Mouse (Mus musculus) ovary, adult 18-20 months (tissue): ENCODE measurements around the gene Clcn6.
"Not testable (repeated sequence)": the region's sequence is repeated elsewhere in the genome, so short reads cannot be mapped to it uniquely, and the experiment has no call there.

Experiments
- DNase-seq: peaks from one replicate; pipeline ENCODE4 v3.0.0; 2022; ENCODE audit warnings: low spot score, mixed read lengths

Gene Clcn6

DNA sequence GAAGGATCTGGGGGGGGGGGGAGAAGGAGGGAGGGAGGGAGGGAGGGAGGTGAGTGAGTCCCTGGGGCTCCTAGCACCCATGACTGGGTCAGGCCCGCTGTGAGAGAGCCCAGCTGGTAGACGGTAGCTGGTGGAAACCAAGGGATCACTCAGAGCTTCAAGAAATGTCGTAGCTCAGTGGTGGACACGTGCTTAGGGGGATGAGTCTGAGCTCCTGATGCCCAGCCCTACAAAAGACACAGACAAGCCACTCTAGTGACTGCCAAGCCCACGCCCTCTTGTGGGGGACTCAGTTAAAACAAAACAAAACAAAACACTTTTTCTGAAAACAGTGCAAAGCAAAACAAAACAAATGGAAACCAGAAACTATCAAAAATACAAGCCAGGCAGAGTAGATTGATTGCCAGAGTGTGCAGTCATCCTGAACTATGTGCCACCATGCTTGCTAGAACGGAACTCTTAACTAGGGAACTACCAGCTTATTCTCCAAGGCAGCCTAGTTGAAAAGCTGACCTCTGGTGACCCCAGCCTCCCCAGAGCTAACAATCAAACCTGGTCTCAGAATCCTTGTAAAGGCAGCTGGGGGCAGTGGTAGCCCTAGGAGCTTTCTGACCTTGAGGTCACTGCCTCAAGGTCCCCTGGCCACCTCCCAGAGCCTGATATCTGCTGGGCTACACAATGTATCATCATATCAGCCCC, 27.2 kb upstream of the Clcn6 start:
- DNase-seq, result no peak

DNA sequence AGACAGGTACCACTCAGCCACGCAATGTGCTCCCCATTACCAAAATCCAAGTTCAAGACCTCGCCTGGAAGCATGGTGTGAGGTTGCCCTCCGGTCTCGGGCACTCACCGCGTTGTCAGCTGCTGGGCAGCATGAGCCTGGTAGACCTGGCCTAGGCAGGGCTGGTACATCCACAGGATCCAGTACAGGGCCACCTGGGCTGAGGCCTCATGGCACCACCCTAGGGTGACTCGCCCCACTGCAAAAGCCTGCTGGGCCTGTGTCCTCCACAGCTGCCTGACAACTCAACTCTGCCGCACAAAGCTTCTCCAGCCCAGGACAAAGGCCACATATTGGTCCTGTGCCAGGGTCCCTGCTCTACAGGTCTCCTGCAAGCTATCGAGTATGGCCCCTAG, 22.5 kb upstream of the Clcn6 start:
- DNase-seq, result no peak

DNA sequence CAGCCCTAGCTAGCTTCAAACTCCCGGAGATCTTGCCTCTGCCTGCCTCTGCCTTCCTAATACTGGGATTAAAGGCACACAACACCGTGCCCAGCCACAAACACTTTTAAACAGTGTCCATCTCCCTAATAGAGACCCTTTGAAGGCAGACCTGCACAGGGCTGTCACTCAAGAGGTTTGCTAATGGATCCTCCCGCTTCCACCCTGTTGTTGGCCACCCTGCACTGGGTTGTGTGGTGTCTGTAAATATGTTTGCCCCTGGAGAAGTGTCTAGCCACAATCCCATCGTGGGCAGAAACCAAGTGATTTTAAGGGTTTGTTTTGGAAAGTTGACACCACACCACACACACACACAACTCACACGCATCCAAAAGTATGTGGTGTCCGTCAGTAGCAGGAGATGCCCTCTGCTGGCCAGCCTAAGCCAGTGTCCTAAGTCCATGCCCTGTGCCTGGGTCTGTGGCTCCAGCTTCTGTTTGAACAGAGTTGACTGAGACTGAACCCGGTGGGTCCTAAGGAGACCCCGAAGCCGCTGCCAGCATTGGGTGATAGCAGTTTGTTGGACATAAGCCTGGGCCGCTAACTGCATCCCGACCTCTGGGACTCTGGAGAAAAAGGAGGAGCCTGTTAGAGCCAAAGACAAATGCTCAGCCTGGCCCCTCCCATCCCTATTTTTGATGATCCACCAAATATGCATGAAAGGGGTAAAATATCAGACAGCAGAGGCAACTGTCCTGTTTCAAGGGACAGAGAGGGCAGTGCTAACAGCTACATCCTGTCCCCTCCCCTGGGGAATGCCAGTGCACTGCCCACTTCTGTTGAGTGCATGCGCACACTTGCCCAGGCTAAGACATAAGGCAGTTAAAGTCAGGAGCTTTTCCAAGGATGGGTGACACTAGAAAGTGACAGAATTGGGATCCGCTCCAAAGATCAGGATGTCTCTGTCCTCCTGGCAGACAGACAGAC, 21.8 kb upstream of the Clcn6 start:
- no peak for DNase-seq

DNA sequence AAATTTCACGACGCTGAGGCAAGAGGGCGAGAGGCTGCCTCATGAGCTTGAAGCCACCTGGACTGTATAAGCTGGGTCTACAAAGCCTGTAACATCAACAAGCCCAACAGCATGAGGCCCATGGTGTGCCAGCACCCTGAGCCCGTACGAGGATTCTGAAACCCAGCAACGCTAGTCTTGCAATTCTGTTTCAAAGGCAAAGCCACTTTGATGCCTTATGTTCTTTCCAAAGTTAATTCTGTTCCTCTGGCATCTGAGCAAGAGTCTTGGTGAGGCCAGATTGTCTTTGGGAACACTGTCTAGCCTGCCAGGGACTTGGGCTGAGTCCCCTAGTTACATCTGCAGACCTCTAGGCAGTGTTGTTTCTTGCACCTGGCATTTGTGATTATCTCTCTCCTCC, 20.4 kb upstream of the Clcn6 start:
- DNase-seq, result no peak

DNA sequence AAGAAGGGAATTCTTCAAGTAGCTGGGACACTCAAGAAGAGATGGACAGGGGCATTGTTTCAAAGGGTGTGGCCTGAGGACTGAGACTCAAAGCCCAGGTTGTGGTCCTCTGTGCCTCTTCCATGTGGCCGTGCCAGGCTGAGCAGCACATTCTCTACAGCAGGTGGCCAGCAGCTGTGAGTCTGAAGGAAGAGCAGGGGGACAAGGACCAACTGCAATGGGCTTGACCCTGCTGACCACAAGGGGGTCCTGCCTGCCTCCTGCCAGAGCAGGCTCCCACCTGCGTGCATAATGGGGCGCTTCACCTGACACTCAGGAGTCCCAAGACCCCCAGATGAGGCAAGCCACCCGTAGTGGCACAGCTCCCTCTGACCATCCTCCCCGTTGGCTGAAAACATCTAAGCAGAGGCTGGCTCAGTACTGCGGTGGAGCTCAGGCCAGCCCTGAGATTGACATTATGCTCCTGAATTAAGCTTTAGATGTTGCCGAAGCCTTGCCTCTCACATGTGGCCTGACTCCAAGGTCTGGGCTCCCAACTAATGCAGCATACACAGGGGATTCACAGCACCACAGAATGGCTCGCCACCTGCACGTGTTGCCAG, 19.7 kb upstream of the Clcn6 start:
- no peak for DNase-seq

DNA sequence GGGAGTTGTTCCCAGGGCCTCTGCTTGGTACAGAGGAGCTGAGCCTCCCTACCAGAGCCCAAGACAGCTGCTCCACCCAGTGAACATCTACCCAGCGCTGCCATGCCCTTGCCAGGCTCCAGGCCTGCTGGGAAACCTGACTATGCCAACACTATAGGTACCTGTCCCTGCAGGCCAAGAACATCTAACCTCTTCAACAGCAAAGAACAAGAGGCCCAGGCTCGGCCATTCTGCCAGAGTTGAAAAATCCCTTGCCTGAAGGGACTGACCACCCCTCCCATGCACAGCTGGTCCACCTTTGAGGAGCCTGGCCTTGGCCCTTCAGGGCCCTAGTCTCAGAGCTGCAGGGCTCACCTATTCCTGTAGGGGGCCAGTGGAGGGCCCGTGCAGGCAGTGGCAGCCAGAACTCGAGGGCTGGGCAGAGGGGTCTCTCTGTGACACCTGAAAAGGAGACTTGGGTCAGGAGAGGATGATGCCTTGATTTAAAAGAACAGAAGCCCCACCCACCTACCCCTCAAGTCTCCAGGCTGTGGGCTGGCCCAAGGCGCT, 19.1 kb upstream of the Clcn6 start:
- no peak for DNase-seq

DNA sequence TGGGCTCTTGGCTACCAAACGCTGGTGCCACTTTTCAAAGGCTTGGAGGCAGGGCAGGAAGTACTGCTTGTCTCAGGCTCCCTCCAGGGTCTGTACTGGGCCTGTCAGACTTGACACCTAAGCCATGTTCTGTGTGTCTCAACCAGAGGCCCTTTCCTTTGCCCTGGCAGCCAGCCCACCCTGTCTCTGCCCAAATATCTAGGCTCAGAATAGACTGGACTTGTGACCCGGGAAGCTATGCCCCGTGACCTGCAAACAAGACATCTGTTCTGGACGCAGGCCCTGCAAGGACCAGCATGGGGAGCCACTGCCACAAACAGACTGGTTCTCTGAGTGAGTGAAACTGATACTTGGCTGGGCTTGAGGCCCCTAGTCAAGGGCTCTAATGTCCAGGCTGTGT, 18.2 kb upstream of the Clcn6 start:
- DNase-seq, result no peak

DNA sequence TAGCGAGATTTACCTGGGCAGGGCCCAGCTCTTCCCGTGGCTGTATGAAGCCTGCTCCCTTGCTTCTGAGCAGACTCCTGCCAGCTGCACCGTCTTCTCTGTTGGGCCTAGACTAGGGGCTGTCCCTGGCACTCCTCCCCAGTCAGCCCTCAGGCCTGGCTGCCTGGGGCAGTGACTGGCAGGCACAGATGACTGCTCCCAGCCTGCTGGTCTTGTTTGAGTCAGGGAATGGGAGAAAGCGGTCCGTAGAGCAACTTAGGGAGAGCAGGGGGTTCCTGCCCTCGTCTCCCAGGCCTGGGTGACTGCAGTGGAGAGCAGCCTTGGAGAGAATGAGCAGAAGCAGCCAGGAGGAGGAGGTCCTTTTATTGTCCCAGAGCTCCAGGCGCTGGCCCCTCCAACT, 17.6 kb upstream of the Clcn6 start:
- DNase-seq, result no peak

DNA sequence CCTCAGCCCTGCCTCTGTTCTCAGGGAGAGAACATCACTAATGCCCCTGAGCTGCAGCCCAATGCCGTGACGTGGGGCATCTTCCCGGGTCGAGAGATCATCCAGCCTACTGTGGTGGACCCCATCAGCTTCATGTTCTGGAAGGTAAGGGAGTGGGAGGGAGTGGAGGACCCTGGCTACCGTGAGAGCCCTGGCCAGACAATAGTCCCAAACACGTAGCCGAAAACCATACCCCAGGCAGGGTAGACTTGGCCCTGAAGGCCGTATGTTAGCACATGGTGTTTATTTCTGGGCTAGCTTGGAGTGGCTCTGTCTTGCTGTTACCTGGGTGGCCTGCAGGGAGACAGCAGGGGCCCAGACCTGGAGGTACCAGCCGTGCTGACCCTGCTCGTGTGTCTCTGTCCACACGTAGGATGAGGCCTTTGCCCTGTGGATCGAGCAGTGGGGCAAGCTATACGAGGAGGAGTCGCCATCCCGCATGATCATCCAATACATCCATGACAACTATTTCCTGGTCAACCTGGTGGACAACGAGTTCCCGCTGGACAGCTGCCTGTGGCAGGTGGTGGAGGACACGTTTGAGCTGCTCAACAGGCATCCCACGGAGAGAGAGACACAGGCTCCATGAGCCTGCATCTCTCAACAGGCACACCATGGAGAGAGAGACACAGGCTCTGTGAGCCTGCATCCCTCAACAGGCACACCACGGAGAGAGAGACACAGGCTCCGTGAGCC, 16.5 kb upstream of the Clcn6 start:
- no peak for DNase-seq

DNA sequence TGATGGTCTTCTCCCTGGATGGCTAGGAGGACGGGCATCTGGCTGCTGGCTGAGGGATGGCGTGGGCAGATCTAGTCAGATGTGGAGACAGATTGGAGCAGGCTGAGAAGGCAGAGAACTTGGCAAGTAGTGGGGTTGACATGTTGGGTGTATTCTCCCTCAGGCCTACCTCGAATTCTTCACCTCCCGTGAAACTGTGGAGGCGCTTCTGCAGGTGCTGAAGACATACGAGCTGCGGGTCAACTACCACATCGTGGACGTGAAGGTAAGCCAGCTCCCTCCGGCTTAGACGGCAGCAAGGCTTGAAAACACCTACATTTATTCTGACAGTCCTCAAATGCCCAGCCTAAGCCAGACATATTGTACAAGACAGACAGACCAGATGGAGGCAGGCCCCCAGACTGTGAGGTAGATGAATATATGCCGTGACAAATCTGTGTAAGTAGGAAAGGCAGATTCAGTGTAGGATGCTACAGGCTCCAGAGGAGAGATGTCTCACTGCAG, 14.8 kb upstream of the Clcn6 start:
- DNase-seq, result no peak

DNA sequence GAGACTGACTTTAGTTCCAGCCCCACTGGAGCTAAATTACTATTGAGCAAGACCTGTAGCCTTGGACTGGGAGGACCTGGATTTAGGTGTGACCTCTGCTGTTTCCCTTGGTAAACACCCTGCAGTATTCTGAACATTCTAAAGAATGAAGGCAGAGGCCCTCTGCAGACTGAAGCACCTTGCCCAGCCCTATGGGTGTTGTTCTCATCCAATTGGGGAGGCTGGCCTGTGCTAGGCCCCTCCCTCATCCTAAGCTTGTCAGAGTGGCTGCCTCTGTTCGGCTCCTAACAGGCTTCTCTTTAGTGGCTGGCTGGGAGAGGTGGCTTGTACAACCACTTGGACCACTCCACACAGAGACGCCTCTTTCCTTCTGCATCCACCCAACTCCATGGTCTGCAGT, 14.4 kb upstream of the Clcn6 start:
- DNase-seq, result no peak

DNA sequence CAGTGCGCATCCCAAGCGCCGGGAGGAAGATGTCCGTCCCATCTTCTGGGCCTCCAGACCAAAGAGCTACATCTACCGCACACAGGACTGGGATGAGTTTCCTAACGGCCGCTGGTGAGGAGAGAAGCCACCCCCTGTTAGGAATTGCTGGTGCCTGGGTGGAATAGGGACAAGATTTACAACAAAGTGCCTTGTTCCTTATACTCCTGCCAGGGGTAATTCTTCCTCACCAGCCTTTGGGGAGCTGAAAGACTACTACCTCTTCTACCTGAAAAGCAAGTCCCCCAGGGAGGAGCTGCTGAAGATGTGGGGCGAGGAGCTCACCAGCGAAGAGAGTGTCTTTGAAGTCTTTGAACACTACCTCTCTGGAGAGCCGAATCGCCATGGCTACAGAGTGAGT, 13.3 kb upstream of the Clcn6 start:
- no peak for DNase-seq

DNA sequence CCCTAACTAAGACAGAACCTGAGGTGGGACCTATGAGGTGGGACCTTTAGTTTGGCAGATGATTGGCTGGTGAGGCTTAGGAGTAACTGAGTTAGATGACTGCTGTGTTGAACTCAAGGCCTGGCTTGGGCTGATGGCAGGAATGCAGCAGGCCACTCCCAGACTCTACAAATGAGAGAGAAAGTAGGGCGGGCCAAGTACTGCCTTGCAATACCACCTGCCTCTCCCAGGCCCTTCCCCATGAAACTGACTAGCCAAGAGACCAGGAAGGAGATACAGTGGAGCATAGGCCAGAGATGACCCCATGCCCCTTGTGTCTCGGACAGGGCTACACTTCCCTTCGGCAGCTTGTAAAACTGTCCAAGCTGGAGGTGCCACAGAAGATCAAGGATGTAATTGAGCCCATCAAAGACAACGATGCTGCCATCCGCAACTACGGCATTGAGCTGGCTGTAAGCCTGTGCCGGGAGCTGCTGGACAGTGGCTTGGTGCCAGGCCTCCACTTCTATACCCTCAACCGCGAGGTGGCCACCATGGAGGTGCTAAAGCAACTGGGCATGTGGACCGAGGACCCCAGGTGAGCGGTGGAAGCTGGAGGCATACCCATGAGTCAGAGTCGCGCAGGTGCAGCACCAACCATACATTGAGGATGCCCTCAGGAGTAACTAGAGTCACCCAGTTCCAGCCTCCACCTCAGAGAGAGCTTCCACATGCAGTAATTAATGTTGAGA, 12.6 kb upstream of the Clcn6 start:
- DNase-seq, result no peak

DNA sequence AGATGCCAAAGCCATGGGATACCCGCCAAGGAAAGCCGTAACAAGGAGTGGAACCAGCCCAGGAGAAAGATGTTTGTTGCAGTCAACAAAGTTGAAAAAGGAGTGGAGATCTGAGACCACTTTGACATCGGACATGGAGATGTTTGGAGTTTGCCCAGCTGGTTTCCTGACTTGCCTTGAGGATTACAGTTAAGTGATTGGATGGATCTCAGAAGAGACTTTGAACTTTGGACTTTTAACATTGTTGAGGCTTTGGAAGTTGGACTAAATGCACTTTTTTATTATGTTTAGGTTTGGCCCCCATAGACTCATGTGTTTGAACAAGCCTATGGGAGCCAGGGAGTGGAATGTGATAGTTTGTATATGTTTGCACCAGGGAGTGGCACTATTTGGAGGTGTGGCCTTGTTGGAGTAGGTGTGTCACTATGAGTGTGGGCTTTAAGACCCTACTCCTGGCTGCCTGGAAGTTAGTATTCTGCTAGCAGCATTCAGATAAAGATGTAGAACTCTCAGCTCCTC, 11.8 kb upstream of the Clcn6 start:
- not testable (repeated sequence) for DNase-seq

DNA sequence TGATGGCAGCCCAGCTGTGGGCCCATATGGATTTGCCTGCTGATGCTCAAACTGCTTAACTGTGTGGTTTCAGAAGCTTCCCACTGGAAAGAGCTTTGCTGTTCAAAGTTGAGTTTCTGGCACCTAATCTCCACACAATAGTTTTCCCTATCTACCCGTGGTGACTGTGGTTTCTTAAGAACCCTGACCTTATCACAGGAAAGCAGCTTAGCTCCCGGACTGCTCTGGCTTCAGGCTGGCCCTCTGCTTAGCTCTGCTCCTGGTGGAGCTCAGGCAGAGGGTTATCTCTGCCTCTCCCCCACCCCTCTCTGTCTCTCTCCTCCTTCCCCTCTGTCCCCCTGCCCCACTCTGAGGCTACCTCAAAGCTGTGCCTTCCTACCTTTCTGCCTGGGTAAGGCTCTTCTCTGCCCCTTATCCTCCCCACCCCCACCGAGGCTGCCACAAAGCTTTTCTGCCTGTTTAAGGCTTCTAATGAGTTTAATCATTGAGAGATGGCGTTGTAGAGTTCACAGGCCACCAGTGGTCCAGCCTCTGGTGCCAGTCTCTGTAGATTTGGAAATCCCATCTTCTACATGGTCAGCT, 7.9 kb upstream of the Clcn6 start:
- DNase-seq, result no peak

DNA sequence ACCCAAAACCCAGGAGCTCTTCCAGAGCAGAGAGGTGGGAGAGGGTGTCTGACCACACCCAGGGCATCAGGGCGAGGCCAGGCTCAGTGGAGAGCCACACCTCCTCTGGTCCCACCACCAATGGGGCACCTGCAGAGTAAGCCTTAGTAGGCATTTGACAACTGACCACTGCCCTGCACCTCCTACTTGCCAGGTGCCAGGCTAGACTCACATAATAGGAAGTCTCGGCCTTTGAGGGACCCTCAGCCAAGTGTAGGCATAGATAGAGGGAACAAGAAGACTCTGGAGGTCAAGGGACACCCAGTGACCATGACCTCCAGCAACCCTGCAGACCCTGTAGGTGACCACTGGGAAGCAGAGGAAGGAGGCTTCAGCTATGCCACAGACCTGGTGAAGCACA, 5.5 kb upstream of the Clcn6 start:
- DNase-seq, result no peak

DNA sequence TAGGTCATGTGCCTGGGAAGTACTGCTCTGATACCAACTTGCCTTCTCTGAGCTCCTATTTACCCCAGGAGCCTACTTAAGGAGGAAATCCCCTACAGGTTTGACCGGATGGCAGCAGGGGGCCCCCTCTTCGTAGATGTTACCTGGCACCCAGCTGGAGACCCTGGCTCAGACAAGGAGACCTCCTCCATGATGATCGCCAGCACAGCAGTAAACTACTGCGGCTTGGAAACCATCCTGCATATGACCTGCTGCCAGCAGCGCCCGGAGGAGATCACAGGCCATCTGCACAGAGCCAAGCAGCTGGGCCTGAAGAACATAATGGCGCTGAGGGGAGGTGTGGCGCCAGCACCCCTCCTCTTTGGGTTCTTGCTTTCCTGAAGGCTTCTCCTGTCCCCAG, 4.7 kb upstream of the Clcn6 start:
- not testable (repeated sequence) for DNase-seq

DNA sequence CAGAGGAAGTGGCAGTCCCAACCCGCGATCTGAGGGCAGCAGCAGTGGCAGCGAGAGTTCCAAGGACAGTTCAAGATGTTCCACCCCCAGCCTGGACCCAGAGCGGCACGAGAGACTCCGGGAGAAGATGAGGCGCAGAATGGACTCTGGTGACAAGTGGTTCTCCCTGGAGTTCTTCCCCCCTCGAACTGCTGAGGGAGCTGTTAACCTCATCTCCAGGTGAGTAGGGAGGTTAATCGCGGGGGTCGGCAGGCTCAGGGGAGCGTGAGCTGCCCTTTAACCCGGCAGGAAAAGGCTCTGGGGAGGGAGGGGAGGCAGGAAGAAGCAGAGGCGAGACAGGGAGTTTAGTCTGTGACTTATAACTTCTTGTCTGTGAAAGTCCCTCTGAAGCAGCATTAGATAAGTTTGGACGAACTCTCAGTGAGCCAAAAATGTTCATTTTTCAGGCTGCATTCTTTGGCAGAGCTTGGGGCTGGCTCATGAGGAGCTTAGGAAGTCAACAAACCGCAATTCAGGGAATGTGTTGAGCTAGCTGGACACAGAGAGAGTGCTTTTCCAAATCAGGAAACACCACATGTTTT, 3.1 kb upstream of the Clcn6 start:
- no peak for DNase-seq

DNA sequence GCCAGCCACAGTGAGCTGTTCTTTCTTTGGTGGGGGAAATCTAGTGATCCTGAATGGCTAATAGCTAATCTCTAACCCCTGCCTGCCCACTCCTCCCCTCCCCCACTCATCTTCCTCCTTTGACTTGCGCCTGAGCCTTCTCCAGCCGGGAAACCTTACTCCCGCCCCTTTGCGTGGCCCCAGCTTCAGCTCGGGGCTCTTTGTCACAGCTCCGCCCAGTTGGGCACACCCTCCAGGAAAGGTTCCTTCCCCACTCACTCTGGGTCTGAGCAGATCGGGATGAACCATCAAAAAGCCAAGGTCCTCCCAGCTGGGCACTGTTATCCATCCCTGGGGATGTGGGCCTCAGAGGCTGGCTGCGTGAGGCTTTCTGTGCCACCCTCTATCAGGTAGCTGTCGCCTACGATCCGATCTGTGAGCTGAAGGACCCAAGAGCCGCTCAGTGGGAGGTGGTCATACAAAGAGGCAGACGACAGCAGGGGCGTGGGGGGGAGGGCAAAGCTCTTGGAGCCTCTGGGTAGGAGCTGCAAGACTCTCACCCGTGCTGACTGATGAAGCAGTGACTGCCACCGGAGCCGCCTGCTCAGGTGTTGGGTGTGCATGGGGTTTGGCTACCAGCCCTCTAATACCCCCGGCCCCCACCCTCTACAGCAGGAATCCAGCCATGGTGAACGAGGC, 2.5 kb upstream of the Clcn6 start:
- peak; percentile 67 for DNase-seq
